In the genomic region with DNA sequence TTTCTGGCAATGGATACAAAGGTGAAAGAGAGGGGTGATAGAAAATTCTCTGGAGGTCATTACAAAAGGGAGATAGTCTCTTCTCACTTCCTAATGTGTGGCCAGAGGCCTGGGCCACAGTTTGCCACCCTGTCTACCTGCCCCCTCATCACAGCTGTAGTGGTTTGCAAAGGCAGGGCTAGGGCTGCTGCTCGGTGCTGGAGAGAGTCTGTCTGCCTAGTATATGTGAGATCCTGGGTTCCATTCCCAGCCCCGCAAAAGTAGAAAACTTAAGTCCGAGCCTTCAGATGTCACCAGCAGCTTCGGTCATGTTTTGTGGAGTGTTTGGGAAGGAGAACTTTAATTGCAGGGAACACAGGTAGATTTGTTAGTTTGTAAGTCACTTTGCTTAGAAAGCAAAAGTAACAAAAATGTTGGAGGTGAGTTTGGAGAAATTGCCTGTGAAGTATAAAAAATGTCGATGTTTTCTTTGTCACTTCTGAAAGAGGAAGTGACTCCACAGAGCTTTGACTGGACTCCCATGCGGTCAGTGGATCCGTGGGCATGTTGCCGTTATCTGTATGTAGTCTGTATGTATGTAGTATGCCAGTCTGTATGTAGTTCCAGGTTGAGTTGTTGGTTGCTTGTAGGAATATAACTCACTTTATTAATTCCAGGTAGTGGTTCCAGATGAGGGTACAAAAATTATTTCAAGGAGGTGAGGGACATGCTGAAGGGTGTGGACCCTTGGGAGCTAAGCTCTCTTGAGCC, we compare ENCODE assay signal across 19 mouse cellular contexts. TPM values are rescaled to one million over a fixed set of nuclear protein-coding genes. Genes with fewer than 3 reads are reported as not detected.
A peak's percentile ranks its signal among the peaks of the same experiment; 100 is the strongest.
DNase-seq lines count a peak whose midpoint lies in the region; ATAC-seq and TF ChIP-seq lines count a peak whose summit lies in the region.
"Had no signal": no experiment of that assay in that cellular context is flagged by ENCODE, and none has a peak within 500 bp of the region (broad histone marks: within the 10 kb centered on the region; RNA-seq: fewer than 3 reads in every experiment).

No protein-coding gene starts in this region.

- H3K4me3 ChIP-seq in midbrain, embryonic 10.5 days, result no peak overlapping the region
- H3K4me3 ChIP-seq in midbrain, embryonic 16.5 days (ENCODE audit: low read depth, low read length), result no peak overlapping the region
- no peak overlapping the region for H3K4me3 ChIP-seq in liver, embryonic 14.5 days (ENCODE audit: insufficient read depth in 1 of 2, low read depth in 2 of 2, low read length in 2 of 2)
- no peak overlapping the region for H3K4me3 ChIP-seq in stomach, postnatal 0 days (ENCODE audit: low read depth, low read length)
- H3K4me3 ChIP-seq: embryonic facial prominence, embryonic 12.5 days; hindbrain, embryonic 12.5 days; neural tube, embryonic 12.5 days had no signal

- no peak overlapping the region for H3K4me2 ChIP-seq in midbrain, embryonic 16.5 days (ENCODE audit: low read length)
- H3K4me2 ChIP-seq in liver, embryonic 14.5 days (ENCODE audit: low read depth), result peak overlapping the region; percentile 98; the same call in 1 of the 2 replicates
- no peak overlapping the region for H3K4me2 ChIP-seq in stomach, postnatal 0 days (replicated peaks; ENCODE audit: low read depth)
- H3K4me2 ChIP-seq: hindbrain, embryonic 12.5 days; neural tube, embryonic 12.5 days had no signal

- 0 out of 2 replicates have a peak overlapping the region, but pooled peaks have one; percentile 93 for H3K27ac ChIP-seq in midbrain, embryonic 10.5 days (replicated peaks)
- H3K27ac ChIP-seq in midbrain, embryonic 16.5 days (ENCODE audit: low read length), result no peak overlapping the region
- H3K27ac ChIP-seq in liver, embryonic 14.5 days, result no peak overlapping the region
- peak overlapping the region; percentile 35; the same call in 1 of the 2 replicates for H3K27ac ChIP-seq in stomach, postnatal 0 days (replicated peaks)
- H3K27ac ChIP-seq: embryonic facial prominence, embryonic 12.5 days; hindbrain, embryonic 12.5 days; neural tube, embryonic 12.5 days had no signal

- DNase-seq in midbrain, embryonic 10.5 days (ENCODE audit: low spot score), result no peak
- DNase-seq in ZHBTc4 (ENCODE audit: low read depth, low spot score), result peak; percentile 18
- DNase-seq in liver, embryonic 14.5 days (ENCODE audit: low read depth in 3 of 3, low spot score in 3 of 3), result no peak
- DNase-seq in stomach, postnatal 0 days (ENCODE audit: low spot score), result no peak
- no peak for DNase-seq in B cell, adult 2 months
- no peak for DNase-seq in kidney, postnatal 10 days
- no peak for DNase-seq in ovary, adult 18-20 months (ENCODE audit: low spot score)
- DNase-seq: cerebellum, adult 11-12 months; kidney, adult 18-20 months; kidney, postnatal 25 days; layer of hippocampus, adult 9-11 months; left cerebral cortex, postnatal 4 days; lung, adult 18-20 months; thymus, postnatal 4 days had no signal

- no peak overlapping the region for H3K9ac ChIP-seq in midbrain, embryonic 16.5 days (ENCODE audit: low read depth, low read length)
- H3K9ac ChIP-seq in liver, embryonic 14.5 days (replicated peaks), result no peak overlapping the region
- H3K9ac ChIP-seq in stomach, postnatal 0 days (ENCODE audit: low read length), result no peak overlapping the region
- H3K9ac ChIP-seq: embryonic facial prominence, embryonic 12.5 days; hindbrain, embryonic 12.5 days; neural tube, embryonic 12.5 days had no signal

- peaks cover 18% of the 10 kb centered on the region for H3K36me3 ChIP-seq in midbrain, embryonic 10.5 days
- H3K36me3 ChIP-seq in midbrain, embryonic 16.5 days (ENCODE audit: control insufficient read depth, insufficient read depth, low read length), result no peaks in the 10 kb centered on the region
- peaks cover 5% of the 10 kb centered on the region for H3K36me3 ChIP-seq in liver, embryonic 14.5 days (replicated peaks; ENCODE audit: control insufficient read depth, insufficient read depth, low read depth)
- no peaks in the 10 kb centered on the region for H3K36me3 ChIP-seq in stomach, postnatal 0 days (ENCODE audit: control insufficient read depth, insufficient read depth, low read length)
- H3K36me3 ChIP-seq: embryonic facial prominence, embryonic 12.5 days; neural tube, embryonic 12.5 days had no signal

- TF ChIP-seq EP300 in liver, embryonic 14.5 days (IDR thresholded peaks at IDR 0.05; ENCODE audit: low read depth), result no peak
- TF ChIP-seq EP300 in stomach, postnatal 0 days (optimal IDR thresholded peaks at IDR 0.05), result no peak

- no peaks in the 10 kb centered on the region for H3K27me3 ChIP-seq in midbrain, embryonic 10.5 days (ENCODE audit: low read depth, poor library complexity, severe bottlenecking)
- H3K27me3 ChIP-seq in midbrain, embryonic 16.5 days (ENCODE audit: control insufficient read depth, insufficient read depth, low read depth, low read length), result no peaks in the 10 kb centered on the region
- H3K27me3 ChIP-seq in liver, embryonic 14.5 days (ENCODE audit: control insufficient read depth, insufficient read depth, low read length), result no peaks in the 10 kb centered on the region
- no peaks in the 10 kb centered on the region for H3K27me3 ChIP-seq in stomach, postnatal 0 days (ENCODE audit: control insufficient read depth, insufficient read depth, low read length)
- H3K27me3 ChIP-seq: embryonic facial prominence, embryonic 12.5 days; hindbrain, embryonic 12.5 days; neural tube, embryonic 12.5 days; Patski had no signal

- TF ChIP-seq CTCF in liver, embryonic 14.5 days (IDR thresholded peaks at IDR 0.05; ENCODE audit: low read depth), result no peak
- no peak for TF ChIP-seq CTCF in stomach, postnatal 0 days (IDR thresholded peaks at IDR 0.05; ENCODE audit: low read depth)

- no peaks in the 10 kb centered on the region for H3K9me3 ChIP-seq in midbrain, embryonic 10.5 days (replicated peaks)
- H3K9me3 ChIP-seq in midbrain, embryonic 16.5 days (replicated peaks; ENCODE audit: control insufficient read depth, low read length, poor library complexity, severe bottlenecking), result no peaks in the 10 kb centered on the region
- H3K9me3 ChIP-seq in liver, embryonic 14.5 days (ENCODE audit: control insufficient read depth, low read length), result no peaks in the 10 kb centered on the region
- H3K9me3 ChIP-seq in stomach, postnatal 0 days (ENCODE audit: control insufficient read depth, low read length), result no peaks in the 10 kb centered on the region
- H3K9me3 ChIP-seq: embryonic facial prominence, embryonic 12.5 days; hindbrain, embryonic 12.5 days; neural tube, embryonic 12.5 days had no signal

- H3K4me1 ChIP-seq in midbrain, embryonic 10.5 days, result peaks cover 41% of the 10 kb centered on the region
- peaks cover 20% of the 10 kb centered on the region for H3K4me1 ChIP-seq in midbrain, embryonic 16.5 days (ENCODE audit: control insufficient read depth, insufficient read depth, low read length)
- peaks cover 4 to 19% of the 10 kb centered on the region in 2 experiments for H3K4me1 ChIP-seq in liver, embryonic 14.5 days (replicated peaks; ENCODE audit: control insufficient read depth in 2 of 2, insufficient read depth in 2 of 2, low read length in 1 of 2)
- H3K4me1 ChIP-seq in stomach, postnatal 0 days (replicated peaks; ENCODE audit: control insufficient read depth, insufficient read depth), result peaks cover 5% of the 10 kb centered on the region; the same call in 1 of the 2 replicates

- 94% methylated on average over 8 of the region's 8 CpGs for WGBS in midbrain, embryonic 10.5 days
- 96% methylated on average over 8 of the region's 8 CpGs for WGBS in midbrain, embryonic 16.5 days
- WGBS in liver, embryonic 14.5 days (ENCODE audit: insufficient replicate concordance), result 58% methylated on average over 8 of the region's 8 CpGs
- WGBS in stomach, postnatal 0 days, result 93% methylated on average over 8 of the region's 8 CpGs

- ATAC-seq in midbrain, embryonic 16.5 days, result no peak
- ATAC-seq in liver, embryonic 14.5 days (ENCODE audit: insufficient read depth), result no peak
- no peak for ATAC-seq in stomach, postnatal 0 days (ENCODE audit: low FRiP score, low TSS enrichment)
- ATAC-seq: Patski had no signal

RNA-seq across cellular contexts. Expression of gene 3110009E18Rik, which starts 1.8 kb away (rescaled TPM):
- polyA plus RNA-seq in midbrain, embryonic 10.5 days (2016; fragmentation: Nextera tagmentation; extraction: Ambion mirVana), result 22.3 and 27.2 TPM in 2 replicates
- polyA plus RNA-seq in midbrain, embryonic 16.5 days (2015; fragmentation: Nextera tagmentation; extraction: Ambion mirVana), result 13.0 and 13.7 TPM in 2 replicates
- 1.9 and 3.5 TPM in 2 replicates for polyA plus RNA-seq in liver, embryonic 14.5 days (2012; rRNA removed)
- 9.6 and 10.4 TPM in 2 replicates for polyA plus RNA-seq in liver, embryonic 14.5 days (2014; fragmentation: Nextera tagmentation; extraction: Ambion mirVana)
- 10.1 and 11.9 TPM in 2 replicates for polyA plus RNA-seq in stomach, postnatal 0 days (2015; fragmentation: Nextera tagmentation; extraction: Ambion mirVana)

RNA-seq across cellular contexts. Expression of gene Dbi, which starts 1.9 kb away (rescaled TPM):
- 767 and 805 TPM in 2 replicates for polyA plus RNA-seq in midbrain, embryonic 10.5 days (2016; fragmentation: Nextera tagmentation; extraction: Ambion mirVana)
- 901 and 1,233 TPM in 2 replicates for polyA plus RNA-seq in midbrain, embryonic 16.5 days (2015; fragmentation: Nextera tagmentation; extraction: Ambion mirVana)
- polyA plus RNA-seq in liver, embryonic 14.5 days (2012; rRNA removed), result 208 and 340 TPM in 2 replicates
- polyA plus RNA-seq in liver, embryonic 14.5 days (2014; fragmentation: Nextera tagmentation; extraction: Ambion mirVana), result 633 and 662 TPM in 2 replicates
- 1,663 and 1,741 TPM in 2 replicates for polyA plus RNA-seq in stomach, postnatal 0 days (2015; fragmentation: Nextera tagmentation; extraction: Ambion mirVana)

RNA-seq across cellular contexts. Expression of gene Tmem37, which starts 48.9 kb away (rescaled TPM):
- 6.6 and 7.4 TPM in 2 replicates for polyA plus RNA-seq in midbrain, embryonic 10.5 days (2016; fragmentation: Nextera tagmentation; extraction: Ambion mirVana)
- polyA plus RNA-seq in midbrain, embryonic 16.5 days (2015; fragmentation: Nextera tagmentation; extraction: Ambion mirVana), result 4.9 and 5.1 TPM in 2 replicates
- polyA plus RNA-seq in liver, embryonic 14.5 days (2012; rRNA removed), result 31.1 and 39.5 TPM in 2 replicates
- polyA plus RNA-seq in liver, embryonic 14.5 days (2014; fragmentation: Nextera tagmentation; extraction: Ambion mirVana), result 73.9 and 75.7 TPM in 2 replicates
- 7.8 and 8.8 TPM in 2 replicates for polyA plus RNA-seq in stomach, postnatal 0 days (2015; fragmentation: Nextera tagmentation; extraction: Ambion mirVana)

Comparison
In these comparisons a context has a peak if more than half of its experiments do, and no peak if none do; other contexts are left out.
1. H3K27ac ChIP-seq: peak in midbrain, embryonic 10.5 days (single experiment) and stomach, postnatal 0 days (single experiment); none in midbrain, embryonic 16.5 days (single experiment) and liver, embryonic 14.5 days (single experiment).